Mouse (Mus musculus) urinary bladder, postnatal 10 days (tissue): ENCODE results near the gene Rab31.

ENCODE experiments used
- DNase-seq: peaks from one replicate; pipeline ENCODE4 v3.0.0; 2022; ENCODE audit warnings: low spot score

The Rab31 gene

GRCm38 (mm10) chr17:65703527-65704391 is 68.8 kb downstream of the Rab31 start:
- DNase-seq, result no peak

GRCm38 (mm10) chr17:65701797-65702566 is 70.6 kb downstream of the Rab31 start:
- DNase-seq, result no peak

- no peak for DNase-seq
Observed at GRCm38 (mm10) chr17:65701356-65701755, 71.2 kb downstream of the Rab31 start.

GRCm38 (mm10) chr17:65700060-65700459 is 72.5 kb downstream of the Rab31 start:
- no peak for DNase-seq

- DNase-seq, result no peak
Observed at GRCm38 (mm10) chr17:65697791-65698463, 74.6 kb downstream of the Rab31 start.

DNA sequence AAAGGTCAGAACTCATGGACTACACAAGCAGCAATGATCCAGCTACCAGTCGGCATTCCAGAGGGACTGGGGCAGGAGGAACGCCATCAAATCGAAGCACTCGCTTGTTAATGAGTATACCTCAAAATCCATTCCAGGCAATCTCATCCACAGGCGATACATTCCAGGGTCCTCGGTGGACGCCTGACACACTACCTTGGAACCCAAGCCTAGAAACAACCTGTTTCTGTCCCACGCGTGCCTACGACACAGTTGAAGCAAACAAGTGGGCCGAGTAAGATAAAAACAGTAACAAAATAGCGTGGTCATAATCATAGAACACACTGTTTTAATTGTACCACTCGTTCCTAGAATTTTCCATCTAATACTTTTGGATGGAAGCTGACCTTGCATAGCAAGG is 75.6 kb downstream of the Rab31 start:
- no peak for DNase-seq

- DNase-seq, result no peak
Observed at GRCm38 (mm10) chr17:65692276-65692675, 80.3 kb downstream of the Rab31 start.

GRCm38 (mm10) chr17:65683731-65684130 is 88.8 kb downstream of the Rab31 start:
- DNase-seq, result no peak

GRCm38 (mm10) chr17:65683316-65683715 is 89.2 kb downstream of the Rab31 start:
- no peak for DNase-seq

- no peak for DNase-seq
Observed at GRCm38 (mm10) chr17:65682071-65682680, 90.4 kb downstream of the Rab31 start.

DNA sequence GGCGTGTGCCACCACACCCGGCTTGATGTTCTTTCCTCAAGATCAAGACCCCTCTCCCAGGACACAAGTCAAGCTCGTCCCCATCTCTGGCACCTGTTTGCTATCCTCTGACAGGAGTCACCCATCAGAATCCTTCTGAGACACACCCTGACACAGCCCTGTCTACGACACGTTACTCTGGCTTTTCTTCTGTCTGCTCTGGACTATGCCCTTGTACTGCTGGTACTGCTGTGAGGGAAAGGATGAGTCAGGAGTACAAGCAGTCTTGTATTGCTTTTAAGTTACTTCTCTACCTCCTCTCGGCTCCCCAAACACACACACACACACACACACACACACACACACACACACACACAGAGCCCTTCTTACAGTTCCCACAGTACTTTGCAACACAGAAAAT is 91.0 kb downstream of the Rab31 start:
- no peak for DNase-seq

GRCm38 (mm10) chr17:65680801-65681412 is 91.6 kb downstream of the Rab31 start:
- no peak for DNase-seq

DNA sequence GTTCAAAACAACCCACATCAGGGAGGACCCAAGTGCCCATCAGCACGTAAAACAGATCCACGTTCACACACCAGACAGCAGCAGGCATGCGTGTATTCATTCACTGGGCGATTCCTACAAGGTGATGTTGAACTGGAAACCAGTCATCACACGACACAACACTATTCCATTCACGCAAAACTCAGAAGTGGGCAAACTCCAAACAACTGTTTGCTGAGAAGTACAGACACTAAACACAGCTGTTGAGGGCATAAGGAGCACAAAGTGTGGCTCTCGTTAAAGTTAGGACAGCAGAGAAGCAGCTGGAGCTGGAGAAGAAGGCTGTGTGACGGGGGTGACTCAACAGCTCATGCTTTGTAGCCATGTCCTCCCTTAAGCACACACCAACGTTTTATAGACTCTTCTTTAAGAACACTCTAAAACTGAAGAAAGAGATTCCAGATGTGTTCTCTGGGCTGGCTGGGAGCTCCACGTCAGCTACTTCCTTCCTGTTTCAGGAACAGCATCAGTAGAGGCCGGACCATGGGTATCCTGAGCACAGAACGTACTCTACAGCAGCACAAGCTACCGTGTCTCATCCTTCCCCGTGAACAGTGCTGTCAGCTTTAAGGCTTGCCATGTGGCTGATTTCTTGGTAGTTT is 92.6 kb downstream of the Rab31 start:
- no peak for DNase-seq

DNA sequence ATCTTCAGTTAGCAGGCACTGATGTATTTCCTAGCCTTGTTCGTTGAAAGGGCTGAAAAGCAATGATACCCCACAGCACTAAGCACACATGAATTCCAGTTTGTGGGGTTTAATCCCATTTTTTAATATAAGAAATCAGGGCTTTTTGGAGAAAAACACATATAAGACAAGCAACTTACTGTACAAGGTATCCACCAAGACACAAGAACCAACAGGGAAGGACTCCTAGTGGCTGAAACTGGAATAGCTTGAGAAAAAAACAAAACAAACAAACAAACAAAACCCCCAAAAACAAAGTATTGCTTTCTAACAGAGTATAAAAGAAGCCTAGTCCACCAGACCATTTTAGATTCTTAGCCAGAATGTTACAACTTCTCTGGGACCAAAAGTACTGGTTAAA is 94.8 kb downstream of the Rab31 start:
- no peak for DNase-seq

DNA sequence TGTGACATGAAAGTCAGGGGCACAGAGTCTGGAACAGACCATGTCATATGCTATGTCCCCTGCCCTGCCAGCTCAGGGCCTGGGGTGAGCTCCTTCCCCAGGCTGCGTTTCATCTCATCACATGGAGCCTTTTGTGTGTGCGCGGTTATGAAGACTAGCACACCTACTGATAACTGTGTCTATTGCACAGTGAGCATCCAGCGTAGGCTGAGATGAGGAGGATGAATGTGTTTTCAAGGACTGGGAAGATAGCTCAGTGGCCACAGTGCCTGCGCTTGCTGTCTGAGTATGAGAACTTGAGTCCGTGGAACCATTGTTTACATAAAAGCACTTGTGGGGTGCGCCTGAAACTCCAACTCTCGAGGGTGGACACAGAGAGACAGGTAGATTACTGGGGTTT is 96.0 kb downstream of the Rab31 start:
- no peak for DNase-seq

DNA sequence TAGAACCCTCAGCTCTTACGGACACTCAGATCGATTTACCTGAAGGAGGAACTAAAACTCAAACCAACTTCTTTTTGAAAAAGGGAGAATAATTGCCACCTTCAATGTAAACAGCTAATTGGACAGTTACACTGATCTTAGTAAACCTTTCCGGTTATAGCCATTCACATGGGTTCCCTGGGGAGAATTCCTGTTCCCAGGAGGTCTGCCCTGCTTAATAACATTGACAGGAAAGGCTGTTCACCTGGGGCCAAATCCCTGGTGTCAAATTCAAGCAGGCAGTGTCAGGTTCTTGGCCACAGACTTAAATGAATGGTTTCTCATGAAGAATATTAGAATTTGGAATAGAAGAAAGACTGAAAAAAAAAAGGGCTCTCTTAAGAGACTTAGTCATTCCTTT is 96.6 kb downstream of the Rab31 start:
- DNase-seq, result no peak

DNA sequence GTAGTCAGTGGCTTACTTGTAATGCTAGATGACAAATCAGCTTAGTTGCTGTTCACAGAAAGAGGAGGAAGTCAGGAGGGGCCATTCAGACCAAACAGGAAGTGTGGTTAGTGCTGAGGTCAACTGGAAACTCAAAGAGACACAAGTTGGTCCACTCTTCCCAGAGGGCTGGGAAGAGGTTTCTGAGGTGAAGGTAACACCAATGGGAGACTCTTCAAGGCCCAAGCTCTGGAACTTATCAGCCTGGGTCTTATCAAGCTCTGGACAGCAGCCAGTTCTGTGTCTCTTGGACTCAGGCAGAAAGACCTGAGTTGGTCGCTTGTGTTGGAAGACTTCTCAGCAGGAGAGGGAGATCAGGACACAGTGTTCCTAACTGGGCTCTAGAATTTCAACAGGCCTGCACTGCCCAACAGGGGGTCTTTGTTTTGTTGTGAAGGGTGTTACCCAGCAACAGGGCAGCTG is 97.8 kb downstream of the Rab31 start:
- DNase-seq, result no peak

DNA sequence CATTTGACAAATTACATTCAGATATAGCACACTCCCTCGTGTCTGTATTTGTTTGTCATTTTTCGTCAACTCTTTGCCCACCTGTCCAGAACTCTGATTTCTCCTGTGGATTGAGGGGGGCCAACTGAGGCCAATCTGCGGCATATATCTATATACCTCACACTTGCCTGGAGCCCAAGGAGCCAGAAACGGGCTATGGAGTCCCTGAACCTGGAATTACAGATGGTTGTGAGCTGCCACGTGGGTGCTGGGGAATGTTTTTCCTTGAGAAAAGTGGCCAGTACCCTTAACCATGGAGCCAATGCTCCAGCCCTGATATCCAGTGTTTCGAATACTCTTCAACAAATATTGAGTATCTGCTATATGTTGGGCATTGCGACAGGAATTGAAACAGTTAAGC is 99.6 kb downstream of the Rab31 start:
- DNase-seq, result no peak

GRCm38 (mm10) chr17:65669061-65669460 is 103.5 kb downstream of the Rab31 start:
- no peak for DNase-seq

- no peak for DNase-seq
Observed at GRCm38 (mm10) chr17:65667792-65668191, 104.8 kb downstream of the Rab31 start.
